ENCODE assay signal across 10 mouse cellular contexts in the genomic region with DNA sequence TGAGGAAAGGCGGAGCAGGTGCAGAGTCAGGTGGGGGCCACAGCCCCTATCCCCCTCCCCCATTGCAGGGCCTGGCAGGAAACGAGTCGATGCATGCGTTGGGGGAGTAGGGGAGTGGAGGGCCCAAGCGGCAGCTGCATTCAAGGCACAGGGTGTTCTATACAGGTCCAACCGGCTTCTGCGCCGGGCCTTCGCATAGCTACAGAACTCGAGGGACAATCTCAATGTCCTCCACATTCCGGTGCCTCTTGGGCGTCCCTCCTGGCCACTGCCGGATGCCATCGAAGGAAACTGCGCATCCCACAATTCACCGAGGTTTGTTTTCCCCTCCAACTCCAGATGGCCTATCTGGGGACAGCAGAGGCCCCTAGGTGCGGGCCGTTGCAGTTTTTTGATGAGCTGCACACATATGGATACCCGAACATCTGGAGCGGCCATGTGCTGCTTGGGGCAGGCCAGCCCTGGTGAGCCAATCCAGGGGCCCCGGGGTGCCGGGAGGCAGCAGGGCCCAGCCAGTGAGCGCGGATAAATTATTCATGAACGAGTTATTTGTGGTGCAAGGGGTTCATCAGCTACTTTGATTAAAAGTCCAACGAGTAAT.
DNase-seq lines count a peak whose midpoint lies in the region; ATAC-seq lines count a peak whose summit lies in the region.
"Had no signal": no experiment of that assay in that cellular context is flagged by ENCODE, and none has a peak within 500 bp of the region (broad histone marks: within the 10 kb centered on the region; RNA-seq: fewer than 3 reads in every experiment).

No protein-coding gene starts in this region.

- no peaks in the 10 kb centered on the region for H3K9me3 ChIP-seq in kidney, embryonic 15.5 days (replicated peaks)
- H3K9me3 ChIP-seq in forebrain, embryonic 13.5 days (replicated peaks) = no peaks in the 10 kb centered on the region
- no peaks in the 10 kb centered on the region; the same call in 1 of the 2 replicates for H3K9me3 ChIP-seq in midbrain, embryonic 10.5 days (replicated peaks)

- peaks cover 42% of the 10 kb centered on the region for H3K27me3 ChIP-seq in kidney, embryonic 15.5 days
- peaks cover 39% of the 10 kb centered on the region for H3K27me3 ChIP-seq in forebrain, embryonic 13.5 days
- H3K27me3 ChIP-seq in midbrain, embryonic 10.5 days (ENCODE audit: low read depth, poor library complexity, severe bottlenecking) = peaks cover 45% of the 10 kb centered on the region

- intact Hi-C loops in gastrocnemius, postnatal 36 days (cut with DNase I) = no loop called here

- peak overlapping the region; percentile 1; the same call in 1 of the 2 replicates for H3K4me3 ChIP-seq in kidney, embryonic 15.5 days (replicated peaks)
- H3K4me3 ChIP-seq in forebrain, embryonic 13.5 days = no peak overlapping the region
- H3K4me3 ChIP-seq in midbrain, embryonic 10.5 days = peak overlapping the region; percentile 19

- ATAC-seq in kidney, embryonic 15.5 days (replicated peaks; ENCODE audit: low FRiP score) = no peak
- ATAC-seq in forebrain, embryonic 13.5 days = peak; percentile 80

- DNase-seq in kidney, postnatal 25 days = no peak
- peak; percentile 33 for DNase-seq in midbrain, embryonic 10.5 days (ENCODE audit: low spot score)
- DNase-seq in thymus, postnatal 0 days (ENCODE audit: low spot score) = peak; percentile 83
- no peak for DNase-seq in urinary bladder, postnatal 36 days (ENCODE audit: low spot score in 2 of 2)
- no peak for DNase-seq in gastrocnemius, postnatal 36 days
- DNase-seq in urinary bladder, postnatal 14 days (ENCODE audit: low spot score) = no peak
- DNase-seq: adrenal gland, postnatal 36 days; lung, postnatal 36 days had no signal

- H3K4me1 ChIP-seq in kidney, embryonic 15.5 days = peaks cover 23% of the 10 kb centered on the region
- H3K4me1 ChIP-seq in forebrain, embryonic 13.5 days = peaks cover 33% of the 10 kb centered on the region
- peaks cover 26% of the 10 kb centered on the region for H3K4me1 ChIP-seq in midbrain, embryonic 10.5 days

- no peak overlapping the region for H3K27ac ChIP-seq in kidney, embryonic 15.5 days
- H3K27ac ChIP-seq in forebrain, embryonic 13.5 days = peak overlapping the region; percentile 65
- peak overlapping the region; percentile 46; the same call in 1 of the 2 replicates for H3K27ac ChIP-seq in midbrain, embryonic 10.5 days (replicated peaks)

- 13% methylated on average over 26 of the region's 26 CpGs for WGBS in kidney, embryonic 15.5 days
- 6% methylated on average over 26 of the region's 26 CpGs for WGBS in forebrain, embryonic 13.5 days
- 16% methylated on average over 26 of the region's 26 CpGs for WGBS in midbrain, embryonic 10.5 days

- no peaks in the 10 kb centered on the region for H3K36me3 ChIP-seq in kidney, embryonic 15.5 days
- no peaks in the 10 kb centered on the region for H3K36me3 ChIP-seq in forebrain, embryonic 13.5 days (ENCODE audit: poor library complexity, severe bottlenecking)
- no peaks in the 10 kb centered on the region for H3K36me3 ChIP-seq in midbrain, embryonic 10.5 days

- peak overlapping the region; percentile 35 for H3K4me2 ChIP-seq in kidney, embryonic 15.5 days
- H3K4me2 ChIP-seq in forebrain, embryonic 13.5 days = peak overlapping the region; percentile 49

- no peak overlapping the region for H3K9ac ChIP-seq in kidney, embryonic 15.5 days
- peak overlapping the region; percentile 6; the same call in 1 of the 2 replicates for H3K9ac ChIP-seq in forebrain, embryonic 13.5 days

Comparison
In these comparisons a context has a peak if more than half of its experiments do, and no peak if none do; other contexts are left out.
1. DNase-seq: peak in midbrain, embryonic 10.5 days (single experiment) and thymus, postnatal 0 days (single experiment); none in kidney, postnatal 25 days (0 of 2), urinary bladder, postnatal 36 days (0 of 2), gastrocnemius, postnatal 36 days (0 of 2) and urinary bladder, postnatal 14 days (single experiment).